Mouse (Mus musculus) R1 (cell line): Measurements from ENCODE around the gene Gm49342.
"Not testable (repeated sequence)": the region's sequence is repeated elsewhere in the genome, so short reads cannot be mapped to it uniquely, and the experiment has no call there.

ENCODE experiments used
- DNase-seq: peaks from one replicate; pipeline ENCODE4 v3.0.0-alpha.2; 2018; ENCODE audit warnings: low read depth, low spot score

The Gm49342 gene

DNA sequence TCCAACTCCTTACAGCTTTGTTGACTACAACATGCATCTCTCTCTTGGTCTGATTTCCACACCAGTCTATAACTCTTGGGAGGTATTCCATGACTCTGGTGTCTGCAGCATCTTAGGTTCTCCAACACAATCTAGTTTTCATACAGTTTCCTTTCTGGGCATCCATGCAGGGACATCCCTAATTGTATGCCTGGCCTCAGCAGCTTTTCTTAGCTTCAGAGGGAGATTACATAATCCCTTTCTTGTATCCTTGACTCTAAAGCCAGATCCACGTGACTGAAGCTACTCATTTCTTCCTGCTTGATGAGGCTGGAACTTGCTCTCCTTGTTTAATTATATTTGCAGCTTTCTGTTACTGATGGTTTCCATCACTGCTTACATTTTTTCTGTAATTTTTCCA is 7.7 kb upstream of the Gm49342 start:
- DNase-seq, result no peak

DNA sequence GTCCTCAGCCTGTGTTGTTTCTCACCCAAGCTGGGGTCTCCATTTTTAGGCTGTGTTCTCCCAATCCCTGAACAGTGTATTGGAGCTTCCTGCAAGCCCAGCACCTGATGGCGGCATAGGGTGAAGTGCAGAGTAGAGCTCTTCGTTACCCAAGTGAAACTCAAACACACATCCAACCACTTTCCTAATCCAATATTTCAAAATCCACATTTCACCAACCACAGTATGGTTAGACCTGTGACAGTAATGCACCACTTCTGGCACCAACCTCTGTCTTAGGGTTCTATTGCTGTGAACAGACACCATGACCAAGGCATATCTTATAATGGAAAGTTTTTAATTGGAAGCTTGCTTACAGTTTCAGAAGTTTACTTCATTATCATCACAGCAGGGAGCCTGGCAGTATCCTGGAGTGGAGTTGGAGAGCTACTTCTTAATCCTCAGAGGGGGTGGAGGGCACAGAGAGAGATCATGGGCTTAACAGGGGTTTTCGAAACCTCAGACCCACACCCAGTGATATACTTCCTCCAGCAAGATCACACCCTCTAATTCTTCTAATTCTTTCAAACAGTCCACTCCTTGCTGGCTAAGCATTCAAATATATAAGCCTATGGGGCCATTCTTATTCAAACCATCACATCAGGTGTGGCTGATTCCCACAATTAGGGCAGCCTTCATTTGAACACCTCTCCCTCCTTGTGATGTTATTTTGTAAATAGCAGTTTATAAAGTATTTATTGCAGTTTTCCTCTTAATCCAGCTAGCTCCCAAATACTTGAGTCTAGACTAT is 6.0 kb upstream of the Gm49342 start:
- DNase-seq, result peak; percentile 82

DNA sequence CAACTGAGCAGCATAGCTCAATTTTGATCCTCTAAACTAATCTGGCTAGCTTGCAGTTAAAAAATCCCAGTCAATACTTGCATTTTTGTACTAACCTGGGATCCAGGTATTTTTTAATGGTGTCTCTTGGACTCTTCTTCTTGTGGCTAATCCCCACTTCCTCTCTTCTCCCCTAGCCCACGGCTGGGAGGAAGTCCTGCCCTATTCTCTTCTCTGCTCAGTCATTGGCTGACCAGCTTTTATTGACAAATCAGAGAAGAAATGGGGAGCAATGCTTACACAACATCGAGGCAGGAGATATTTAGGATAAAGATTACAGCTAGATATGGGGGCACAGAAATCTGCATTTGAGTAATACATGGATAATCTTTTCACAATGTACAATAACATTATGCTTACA is 5.4 kb upstream of the Gm49342 start:
- peak; percentile 91 for DNase-seq

DNA sequence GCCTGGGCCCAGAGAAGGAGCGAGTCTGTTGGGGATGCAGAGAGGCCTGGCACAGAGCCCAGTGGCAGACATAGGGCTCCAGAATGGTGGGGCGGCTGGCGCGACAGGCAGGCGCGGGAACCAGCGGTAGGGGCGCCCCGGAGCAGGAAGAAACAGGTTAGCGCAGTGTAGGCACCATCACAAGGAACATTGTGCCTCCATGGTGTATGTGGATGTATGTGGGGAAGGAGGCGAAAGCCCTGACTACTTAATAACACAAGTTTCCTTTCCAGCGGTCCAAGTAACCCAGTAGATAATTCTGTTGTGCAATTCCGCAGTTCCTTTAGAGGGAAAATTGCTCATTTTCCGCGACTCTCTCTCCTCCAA is 334 bp downstream of the Gm49342 start:
- DNase-seq, result not testable (repeated sequence)

DNA sequence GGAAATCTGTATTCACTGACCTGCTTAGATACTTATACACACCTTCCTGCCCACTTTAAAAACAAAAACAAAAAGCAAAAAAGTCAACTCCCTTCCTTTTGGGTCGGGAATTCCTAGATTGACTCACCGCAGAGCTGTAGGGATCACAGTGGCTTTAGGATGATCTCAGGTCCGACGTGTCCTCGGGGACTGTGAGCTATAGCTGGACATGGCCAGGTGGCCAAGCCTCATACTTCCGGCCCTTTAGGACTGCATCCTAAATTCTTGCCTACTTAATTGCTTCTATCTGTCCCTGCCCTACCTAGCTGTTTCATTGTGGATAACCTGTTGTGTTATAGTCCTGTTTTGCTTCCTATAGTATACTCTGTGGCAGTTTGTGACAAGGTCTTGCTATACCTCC is 764 bp downstream of the Gm49342 start:
- DNase-seq, result not testable (repeated sequence)

DNA sequence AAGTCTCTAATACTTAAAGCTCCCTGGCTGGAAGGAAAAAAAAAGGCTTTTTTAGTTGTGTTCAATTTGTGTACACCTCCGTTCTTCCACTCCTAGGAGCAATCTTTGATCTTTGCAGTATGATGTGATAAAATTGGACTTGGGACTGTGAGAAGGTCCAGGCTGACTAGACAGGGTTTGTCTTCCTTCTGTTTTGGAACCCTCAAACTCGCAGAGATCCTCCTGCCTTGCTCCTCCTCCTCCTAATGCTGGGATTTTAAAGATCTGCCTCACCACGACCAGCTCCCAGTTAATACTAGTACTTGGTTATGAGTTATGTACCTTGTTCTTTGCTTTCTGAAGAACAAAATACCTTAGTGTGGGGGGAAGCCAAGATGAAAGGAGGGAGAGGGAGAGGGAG is 1.2 kb downstream of the Gm49342 start:
- not testable (repeated sequence) for DNase-seq

DNA sequence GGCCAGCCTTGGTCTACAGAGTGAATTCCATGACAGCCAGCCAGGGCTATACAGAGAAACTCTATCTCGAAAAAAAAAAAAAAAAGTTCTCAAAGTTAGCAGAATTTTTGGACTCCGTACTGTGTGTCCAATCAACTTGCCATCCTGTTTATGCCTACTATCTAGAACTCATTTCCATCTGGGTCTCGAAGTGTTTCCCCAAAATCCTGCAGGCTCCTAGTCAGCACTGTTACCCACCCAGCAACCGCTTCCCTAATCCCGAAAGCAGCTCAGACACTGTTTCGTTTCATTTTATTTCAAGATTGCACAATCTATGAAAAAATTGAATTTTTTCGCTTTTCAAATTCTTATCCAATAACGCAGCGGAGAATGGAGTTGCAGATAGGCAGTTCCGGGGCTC is 11.2 kb downstream of the Gm49342 start:
- DNase-seq, result no peak

DNA sequence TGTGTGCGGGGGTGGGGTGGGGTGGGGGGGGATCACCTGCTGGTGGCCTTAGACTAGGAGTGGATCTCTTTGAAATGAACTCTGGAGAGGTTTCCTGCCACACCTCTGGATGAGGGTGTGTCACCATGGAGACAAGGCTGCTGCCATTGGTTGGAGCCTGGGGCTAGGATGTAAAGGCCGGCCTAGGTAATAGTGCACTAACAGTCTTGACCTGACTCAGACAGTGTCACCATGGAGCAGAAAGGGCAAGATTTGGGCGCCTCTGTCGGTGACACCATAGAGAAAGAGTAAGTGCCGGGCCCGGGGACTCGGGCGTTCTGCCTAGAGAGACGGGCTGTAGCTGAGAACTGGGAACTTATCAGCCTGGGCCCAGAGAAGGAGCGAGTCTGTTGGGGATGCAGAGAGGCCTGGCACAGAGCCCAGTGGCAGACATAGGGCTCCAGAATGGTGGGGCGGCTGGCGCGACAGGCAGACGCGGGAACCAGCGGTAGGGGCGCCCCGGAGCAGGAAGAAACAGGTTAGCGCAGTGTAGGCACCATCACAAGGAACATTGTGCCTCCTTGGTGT is 11.7 kb downstream of the Gm49342 start, which contains the start of gene Pnp2:
TSS of gene Pnp2 (plus strand) at position 51 of the 567 bp plus-strand sequence.
- peak; percentile 49 for DNase-seq

DNA sequence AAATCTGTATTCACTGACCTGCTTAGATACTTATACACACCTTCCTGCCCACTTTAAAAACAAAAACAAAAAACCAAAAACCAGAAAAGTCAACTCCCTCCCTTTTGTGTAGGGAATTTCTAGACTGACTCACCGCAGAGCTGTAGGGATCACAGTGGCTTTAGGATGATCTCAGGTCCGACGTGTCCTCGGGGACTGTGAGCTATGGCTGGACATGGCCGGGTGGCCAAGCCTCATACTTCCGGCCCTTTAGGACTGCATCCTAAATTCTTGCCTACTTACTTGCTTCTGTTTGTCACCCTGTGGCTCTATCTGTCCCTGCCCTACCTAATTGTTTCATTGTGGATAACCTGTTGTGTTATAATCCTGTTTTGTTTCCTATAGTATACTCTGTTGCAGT is 12.4 kb downstream of the Gm49342 start:
- DNase-seq, result peak; percentile 0

DNA sequence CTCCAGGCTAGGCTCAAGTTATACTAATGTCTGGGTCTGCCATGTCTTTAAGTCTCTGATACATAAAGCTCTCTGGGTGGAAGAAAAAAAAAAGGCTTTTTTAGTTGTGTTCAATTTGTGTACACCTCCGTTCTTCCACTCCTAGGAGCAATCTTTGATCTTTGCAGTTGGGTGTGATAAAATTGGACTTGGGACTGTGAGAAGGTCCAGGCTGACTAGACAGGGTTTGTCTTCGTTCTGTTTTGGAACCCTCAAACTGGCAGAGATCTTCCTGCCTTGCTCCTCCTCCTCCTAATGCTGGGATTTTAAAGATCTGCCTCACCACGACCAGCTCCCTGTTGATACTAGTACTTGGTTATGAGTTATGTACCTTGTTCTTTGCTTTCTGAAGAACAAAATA is 12.8 kb downstream of the Gm49342 start:
- DNase-seq, result not testable (repeated sequence)

DNA sequence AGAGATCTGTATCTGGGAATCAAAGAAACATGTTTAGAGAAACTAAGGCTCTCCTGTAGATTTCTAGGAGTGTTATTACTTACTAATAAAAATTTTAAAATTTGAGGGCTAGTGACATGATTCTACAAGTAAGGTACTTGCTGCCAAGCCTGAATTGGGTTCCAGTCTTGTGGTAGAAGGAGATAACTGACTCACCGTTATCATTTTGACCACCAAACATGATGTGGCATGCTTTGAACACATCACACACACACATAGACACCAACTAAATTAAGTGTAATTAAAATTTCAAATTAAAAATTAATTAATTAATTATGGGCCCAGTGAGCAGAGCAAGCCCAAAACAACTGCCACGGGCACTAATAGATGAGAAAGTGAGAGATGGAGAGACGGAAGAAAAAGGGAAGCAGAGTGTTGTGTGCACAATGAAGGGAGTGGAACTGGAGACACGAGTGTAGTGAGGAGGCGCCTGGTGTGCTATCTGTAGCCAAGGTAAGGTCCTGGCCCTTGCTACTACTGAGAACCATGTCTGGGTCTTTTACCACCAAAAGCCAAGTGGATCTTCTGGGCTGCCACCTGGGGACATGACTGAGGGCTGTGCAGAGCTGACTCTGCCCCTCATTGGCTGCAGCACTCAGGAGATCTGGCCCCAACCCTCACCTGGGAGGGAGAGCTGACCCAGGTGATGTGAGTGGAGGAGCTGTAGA is 14.1 kb downstream of the Gm49342 start:
- not testable (repeated sequence) for DNase-seq

DNA sequence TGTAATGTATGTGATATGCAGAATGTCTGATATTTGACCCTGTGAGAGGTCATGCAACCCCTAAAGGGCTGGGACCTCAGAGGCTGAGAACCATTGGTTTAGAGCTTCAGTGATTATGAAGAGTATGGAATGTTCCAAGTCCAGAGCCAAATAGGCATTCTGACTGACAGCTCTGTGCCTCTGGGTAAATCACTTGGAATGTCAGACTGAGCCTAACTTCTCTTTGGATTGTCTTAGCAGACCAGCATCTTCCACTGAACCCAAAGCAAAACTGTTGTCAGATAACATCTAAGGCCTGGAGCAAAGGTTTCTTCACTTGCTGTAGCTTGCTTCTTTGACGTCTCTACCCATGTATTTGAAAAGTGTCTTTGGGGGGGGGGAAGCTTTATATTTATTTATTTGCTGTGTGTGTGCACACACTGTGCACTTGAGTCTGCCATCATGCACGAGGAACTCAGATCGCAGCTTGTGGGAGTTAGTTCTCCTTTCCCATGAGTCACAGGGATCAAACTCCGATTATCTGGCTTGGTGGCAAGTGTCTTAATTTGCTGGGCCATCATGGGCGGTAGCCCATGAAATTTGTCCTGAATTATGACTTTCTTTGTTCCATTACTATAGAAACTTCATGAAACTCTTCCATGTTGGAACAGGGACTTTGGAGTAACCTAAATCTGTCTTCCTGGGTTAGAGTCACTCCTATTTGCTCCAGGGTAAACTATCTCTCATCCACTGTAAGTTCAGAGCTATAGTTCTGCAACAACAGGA is 24.1 kb downstream of the Gm49342 start:
- peak; percentile 5 for DNase-seq

DNA sequence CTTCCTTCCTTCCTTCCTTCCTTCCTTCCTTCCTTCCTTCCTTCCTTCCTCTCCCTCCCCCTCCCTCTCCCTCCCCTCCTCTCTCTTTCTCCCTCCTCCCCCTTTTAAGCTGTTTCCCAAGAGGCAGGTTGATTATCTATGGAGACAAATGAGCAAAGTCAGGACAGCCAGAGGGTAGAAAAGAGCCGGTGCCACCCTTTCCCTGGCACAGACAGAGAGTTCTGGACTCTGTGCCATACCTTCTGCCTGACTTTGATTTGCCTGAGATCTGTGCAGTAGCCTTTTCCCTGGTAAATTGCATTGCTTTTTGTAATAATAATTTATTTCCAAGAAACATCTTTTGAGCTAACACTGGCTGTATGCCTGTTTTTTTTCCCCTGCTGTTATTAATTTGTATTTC is 24.7 kb downstream of the Gm49342 start:
- DNase-seq, result peak; percentile 1

DNA sequence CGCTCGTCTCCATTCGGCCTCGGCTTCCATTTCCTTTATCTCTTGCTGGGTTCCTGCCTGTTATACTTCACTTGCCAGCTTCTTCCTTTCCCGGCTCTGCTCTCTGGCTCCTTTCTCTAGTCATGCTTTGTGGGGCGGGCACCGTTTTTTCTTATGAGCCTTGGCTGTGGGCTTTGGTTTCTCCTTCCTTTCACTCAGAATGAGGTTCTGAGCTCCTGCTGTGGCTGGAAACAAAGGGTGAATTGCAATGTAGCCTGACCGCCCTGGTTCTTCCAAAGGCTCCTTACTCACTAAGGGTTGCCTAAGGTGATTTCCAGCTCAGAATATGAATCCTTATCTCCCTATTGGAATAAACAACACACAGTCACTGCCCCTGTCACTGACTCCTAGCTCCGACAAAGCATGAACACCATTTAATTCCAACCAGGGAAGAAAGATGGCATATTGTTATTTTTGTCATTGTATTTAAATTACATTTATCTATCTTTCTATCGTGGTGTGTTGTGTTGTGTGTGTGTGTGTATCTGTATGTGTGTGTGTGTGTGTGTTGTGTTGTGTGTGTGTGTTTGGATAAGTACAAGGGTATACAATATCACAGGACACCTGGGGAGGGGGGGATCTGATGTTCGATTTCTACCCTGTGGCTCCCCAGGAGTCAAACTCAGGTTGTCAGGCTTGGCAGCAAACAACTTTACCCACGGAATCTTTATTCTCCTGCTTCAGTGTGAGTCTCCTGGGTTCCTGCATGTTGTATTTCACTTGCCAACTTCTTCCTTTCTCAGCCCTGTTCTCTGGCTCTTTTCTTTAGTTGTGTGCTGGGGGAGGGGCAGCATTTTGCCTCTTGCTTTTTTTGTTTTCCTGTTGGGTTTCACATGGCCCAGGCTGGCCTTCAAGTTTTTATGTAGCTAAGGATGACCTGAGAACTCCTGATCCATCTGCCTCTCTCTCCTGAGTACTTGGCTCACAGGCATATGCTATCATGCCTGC is 25.5 kb downstream of the Gm49342 start:
- DNase-seq, result peak; percentile 96

DNA sequence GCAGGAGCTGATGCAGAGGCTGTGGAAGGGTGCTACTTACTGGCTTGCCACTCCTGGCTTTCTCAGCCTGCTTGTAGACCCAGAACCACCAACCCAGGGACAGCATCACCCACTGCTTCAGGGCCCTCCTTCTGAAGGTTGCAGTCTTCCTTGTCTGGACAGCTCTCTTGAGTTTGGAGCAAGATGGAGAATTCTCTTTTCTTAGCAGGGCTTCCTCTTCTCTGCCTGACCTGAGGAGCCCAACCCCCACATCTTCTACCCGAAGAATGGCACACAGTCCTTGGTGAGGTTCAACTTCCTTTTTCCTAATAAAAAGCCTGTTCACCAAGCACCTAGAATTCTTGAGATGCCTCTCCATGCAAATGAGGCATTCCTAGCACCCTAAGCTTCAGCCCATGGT is 26.5 kb downstream of the Gm49342 start:
- DNase-seq, result peak; percentile 77

DNA sequence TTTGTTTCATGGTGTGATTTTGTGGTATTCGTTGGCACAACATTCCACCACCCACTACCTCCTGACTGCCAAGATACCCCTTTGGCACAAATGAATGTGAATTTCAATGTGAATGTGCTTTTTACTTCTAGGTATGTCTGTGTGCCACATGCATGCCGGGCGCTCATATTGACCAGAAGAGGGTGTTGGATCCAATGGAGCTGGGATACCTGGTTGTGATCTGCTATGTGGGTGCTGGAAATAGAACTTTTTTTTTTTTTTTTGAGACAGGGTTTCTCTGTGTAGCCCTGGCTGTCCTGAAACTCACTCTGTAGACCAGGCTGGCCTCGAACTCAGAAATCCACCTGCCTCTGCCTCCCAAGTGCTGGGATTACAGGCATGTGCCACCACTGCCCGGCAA is 28.7 kb downstream of the Gm49342 start:
- DNase-seq, result peak; percentile 79

DNA sequence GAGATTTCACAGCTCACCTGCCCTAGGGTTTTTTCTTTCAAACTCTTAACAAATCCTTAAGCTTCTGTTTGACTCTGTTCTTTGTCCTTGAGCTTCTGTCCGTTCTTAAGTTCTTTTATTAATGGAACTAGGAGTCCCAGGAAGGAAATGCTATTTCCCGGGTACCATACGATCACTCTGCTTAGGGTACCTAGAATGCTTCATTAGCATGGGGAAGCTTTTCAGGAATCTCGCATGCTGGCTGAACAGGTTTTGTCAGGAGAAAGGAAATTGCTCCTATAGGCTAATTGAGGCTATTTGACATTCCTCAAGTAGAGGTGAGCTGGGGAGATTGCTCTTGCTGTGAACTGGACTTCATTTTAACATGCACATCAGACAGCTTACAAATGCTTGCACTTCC is 29.4 kb downstream of the Gm49342 start:
- DNase-seq, result peak; percentile 99

DNA sequence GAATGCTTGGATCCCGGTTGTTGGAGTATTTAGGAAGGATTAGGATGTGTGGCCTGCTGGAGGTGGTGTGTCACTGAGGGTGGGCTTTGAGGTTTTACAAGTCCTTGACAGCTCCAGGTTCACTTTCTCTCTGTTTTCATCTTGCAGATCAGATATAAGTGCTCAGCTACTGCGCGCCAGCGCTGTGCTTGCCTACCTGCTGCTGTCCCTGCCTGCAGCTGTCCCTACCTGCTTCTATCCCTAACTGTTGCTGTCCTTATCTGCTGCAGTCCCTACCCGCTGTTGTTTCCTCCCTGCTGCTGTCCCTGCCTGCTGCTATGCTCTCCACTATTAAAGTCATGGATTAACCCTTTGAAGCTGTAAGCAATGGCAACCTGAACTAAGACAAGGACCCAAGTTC is 30.7 kb downstream of the Gm49342 start:
- DNase-seq, result no peak

DNA sequence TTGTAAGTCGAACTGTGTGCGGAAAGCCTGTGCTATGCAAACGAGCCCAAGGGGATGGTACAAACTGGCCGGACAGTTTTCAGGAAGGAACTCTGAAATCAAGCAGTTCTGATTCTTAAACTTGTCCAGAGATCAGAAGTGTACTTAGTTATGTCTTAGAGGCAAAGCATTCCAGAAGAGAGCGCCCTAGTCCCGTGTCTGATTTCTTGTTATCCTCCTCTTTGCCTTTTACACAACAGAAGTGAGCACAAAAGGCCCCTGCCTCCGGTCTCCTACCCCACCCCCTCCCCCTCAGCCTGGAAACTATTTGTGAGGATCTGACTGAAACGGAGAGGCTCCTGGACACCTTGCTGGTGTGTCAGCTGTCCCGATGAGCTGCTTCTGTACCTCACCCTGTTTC is 32.4 kb downstream of the Gm49342 start:
- no peak for DNase-seq

DNA sequence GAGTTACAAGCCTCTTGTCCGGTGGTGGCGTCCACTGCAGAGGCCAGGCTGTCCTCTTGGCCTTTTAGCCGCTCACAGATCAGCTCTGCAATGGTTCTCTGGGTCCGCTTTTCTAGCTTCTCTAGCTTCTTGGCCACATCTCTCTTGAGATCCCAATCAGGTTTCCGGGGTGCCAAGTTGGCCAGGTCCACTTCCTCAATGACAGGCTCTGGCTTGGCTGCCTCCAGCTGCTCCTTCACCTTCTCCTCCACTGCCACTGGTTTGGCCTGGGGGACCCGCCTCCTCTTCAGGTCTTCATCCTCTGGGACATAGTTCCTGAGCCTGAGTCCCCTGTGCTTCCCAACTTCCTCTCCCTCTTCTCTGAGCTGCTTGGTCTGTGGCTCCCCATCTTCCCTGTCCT is 34.1 kb downstream of the Gm49342 start:
- DNase-seq, result not testable (repeated sequence)

DNA sequence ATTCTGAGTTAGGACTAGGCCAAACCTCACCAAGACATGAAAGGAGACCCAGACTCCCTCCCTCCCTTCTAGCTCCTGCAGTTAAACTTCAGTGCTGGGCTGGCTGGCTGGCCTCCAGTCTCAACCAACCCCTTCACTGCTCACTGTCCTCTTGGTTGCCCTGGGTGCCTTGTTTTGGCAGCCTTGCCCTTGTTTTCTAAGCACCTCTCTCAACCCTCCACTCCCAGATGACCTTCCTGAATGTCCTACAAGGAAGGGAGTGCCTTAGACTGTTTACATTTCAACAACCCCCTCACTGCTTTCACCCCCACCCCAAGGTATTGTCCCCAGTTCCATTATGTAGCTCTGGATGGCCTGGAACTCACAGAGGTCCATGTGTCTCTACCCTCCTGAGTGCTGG is 35.3 kb downstream of the Gm49342 start:
- DNase-seq, result peak; percentile 90
